ENCODE assay signal across 22 mouse cellular contexts in genomic region chr11:103365530-103365929, GRCm38 (mm10).
"Had no signal": no experiment of that assay in that cellular context is flagged by ENCODE, and none has a peak within 500 bp of the region (broad histone marks: within the 10 kb centered on the region; RNA-seq: fewer than 3 reads in every experiment).

No protein-coding gene starts in this region.

- H3K9me3 ChIP-seq: heart, embryonic 10.5 days; heart, embryonic 12.5 days; hindbrain, embryonic 10.5 days; hindbrain, embryonic 12.5 days; limb, embryonic 10.5 days; limb, embryonic 12.5 days; liver, embryonic 13.5 days; liver, embryonic 15.5 days had no signal

- H3K4me2 ChIP-seq: heart, embryonic 12.5 days; hindbrain, embryonic 12.5 days; hindbrain, embryonic 14.5 days; limb, embryonic 12.5 days; liver, embryonic 11.5 days; liver, embryonic 13.5 days; liver, embryonic 15.5 days had no signal

- H3K9ac ChIP-seq: heart, embryonic 12.5 days; hindbrain, embryonic 12.5 days; hindbrain, embryonic 14.5 days; limb, embryonic 12.5 days; liver, embryonic 13.5 days; liver, embryonic 15.5 days had no signal

- H3K4me3 ChIP-seq: heart, embryonic 10.5 days; heart, embryonic 12.5 days; hindbrain, embryonic 10.5 days; hindbrain, embryonic 12.5 days; layer of hippocampus, adult 2 months; limb, embryonic 10.5 days; limb, embryonic 12.5 days; liver, embryonic 13.5 days; liver, embryonic 15.5 days had no signal

- H3K27ac ChIP-seq: heart, embryonic 10.5 days; hindbrain, embryonic 10.5 days; hindbrain, embryonic 12.5 days; hindbrain, embryonic 14.5 days; limb, embryonic 10.5 days; limb, embryonic 12.5 days; liver, embryonic 13.5 days; liver, embryonic 15.5 days had no signal

- ATAC-seq: hindbrain, embryonic 16.5 days; inflammation-experienced regulatory T-cells, adult 6 months; intestine, embryonic 16.5 days had no signal

- DNase-seq: gastrocnemius, postnatal 25 days; heart, postnatal 10 days; heart, postnatal 4 days; kidney, adult 18-20 months; kidney, adult 8-10 months; kidney, postnatal 25 days; kidney, postnatal 4 days; liver; liver, embryonic 13.5 days had no signal
